Mouse (Mus musculus): ENCODE data around the gene Mphosph8. TPM values are rescaled to one million over a fixed set of nuclear protein-coding genes. Genes with fewer than 3 reads are reported as not detected.

The Mphosph8 gene
- total RNA-seq, 2 experiments from 2014 or later = 14.0 to 15.0 TPM

- TF ChIP-seq CTCF (IDR thresholded peaks at IDR 0.05) = no peak
- no peak for DNase-seq
- Histone ChIP-seq H3K27ac (no peak overlapping the region), H3K4me3 (no peak overlapping the region)
- intact Hi-C loops (cut with DNase I) = loop anchor here (10.0 kb wide), 1 partner anchor 245 kb away; no protein-coding TSS in a partner anchor
Observed at GRCm38 (mm10) chr14:56689766-56690165, 21.7 kb downstream of the Mphosph8 start.

GRCm38 (mm10) chr14:56695495-56695894 lies 27.4 kb downstream of the Mphosph8 start:
- no peak overlapping the region for H3K4me3 ChIP-seq
- H3K27ac ChIP-seq = 0 out of 2 replicates have a peak overlapping the region, but pooled peaks have one; percentile 28
- TF ChIP-seq CTCF (IDR thresholded peaks at IDR 0.05) = no peak
- intact Hi-C loops (cut with DNase I) = loop anchor here (10.0 kb wide), 1 partner anchor 239 kb away; no protein-coding TSS in a partner anchor
- no peak for DNase-seq

- Histone ChIP-seq H3K4me3 (no peak overlapping the region), H3K27ac (no peak overlapping the region)
- no peak for DNase-seq
- intact Hi-C loops (cut with DNase I) = loop anchor here (10.0 kb wide), 1 partner anchor 237 kb away; no protein-coding TSS in a partner anchor
- TF ChIP-seq CTCF (IDR thresholded peaks at IDR 0.05) = no peak
Observed at GRCm38 (mm10) chr14:56697836-56698235, 29.8 kb downstream of the Mphosph8 start.

GRCm38 (mm10) chr14:56702644-56703043 lies 34.6 kb downstream of the Mphosph8 start:
- Histone ChIP-seq H3K4me3 (no peak overlapping the region), H3K27ac (no peak overlapping the region)
- no peak for TF ChIP-seq CTCF (IDR thresholded peaks at IDR 0.05)
- intact Hi-C loops (cut with DNase I) = no loop called here
- no peak for DNase-seq

- intact Hi-C loops (cut with DNase I) = no loop called here
- Histone ChIP-seq H3K4me3 (no peak overlapping the region), H3K27ac (no peak overlapping the region)
- no peak for TF ChIP-seq CTCF (IDR thresholded peaks at IDR 0.05)
- no peak for DNase-seq
Observed at GRCm38 (mm10) chr14:56705687-56706086, 37.6 kb downstream of the Mphosph8 start.

GRCm38 (mm10) chr14:56726493-56726892 lies 58.4 kb downstream of the Mphosph8 start:
- Histone ChIP-seq H3K27ac (no peak overlapping the region), H3K4me3 (no peak overlapping the region)
- intact Hi-C loops (cut with DNase I) = no loop called here
- no peak for TF ChIP-seq CTCF (IDR thresholded peaks at IDR 0.05)
- no peak for DNase-seq

GRCm38 (mm10) chr14:56740175-56740574 lies 72.1 kb downstream of the Mphosph8 start:
- Histone ChIP-seq H3K27ac (no peak overlapping the region), H3K4me3 (no peak overlapping the region)
- DNase-seq = no peak
- intact Hi-C loops (cut with DNase I) = no loop called here
- TF ChIP-seq CTCF (IDR thresholded peaks at IDR 0.05) = peak; percentile 25; the same call in 1 of the 2 replicates

Other genes starting within 250 kb of the Mphosph8 start
- 1 to 10 TPM; 1.1 to 2.9 TPM for gene Cenpj, start 92.8 kb upstream of the Mphosph8 start, total RNA-seq (2021)
- gene Parp4, start 92.6 kb upstream of the Mphosph8 start, total RNA-seq (2021) = 10 to 100 TPM; 14.5 to 19.7 TPM
- 10 to 100 TPM in 1 of 2 experiments, 1 to 10 TPM in 1; 9.5 to 12.1 TPM for gene Pspc1, start 110.1 kb downstream of the Mphosph8 start, total RNA-seq (2021)
- gene Zmym5, start 143.5 kb downstream of the Mphosph8 start, total RNA-seq (2021) = 10 to 100 TPM; 18.5 to 22.5 TPM
- gene Zmym2, start 218.4 kb downstream of the Mphosph8 start, total RNA-seq (2021) = 10 to 100 TPM; 35.2 to 36.8 TPM